Mouse (Mus musculus) lung, embryonic 16.5 days (tissue): ENCODE measurements around the gene Hspa13. TPM values are rescaled to one million over a fixed set of nuclear protein-coding genes. Genes with fewer than 3 reads are reported as not detected.

Experiments
- ATAC-seq: fragments of 200-750 bp; cut with Nextera tagmentation; 2 replicates; pipeline ENCODE4 v1.8.0; 2017; ENCODE audit warnings: low read depth, mild to moderate bottlenecking, moderate library complexity
- H3K27ac ChIP-seq: fragments of 300-500 bp; sonication (generic); 2 replicates; pipeline ENCODE4 v1.5.1; 2014; ENCODE audit warnings: mild to moderate bottlenecking, control low read depth, low read length
- H3K27me3 ChIP-seq: fragments of 300-500 bp; sonication (generic); 2 replicates; pipeline ENCODE4 v1.6.1; 2014; ENCODE audit warnings: low read depth, low read length, mixed read lengths; ENCODE audit not compliant: control insufficient read depth, insufficient read depth
- H3K36me3 ChIP-seq: fragments of 300-500 bp; sonication (generic); 2 replicates; pipeline ENCODE4 v1.6.1; 2014; ENCODE audit warnings: low read length; ENCODE audit not compliant: control insufficient read depth, insufficient read depth
- H3K4me1 ChIP-seq: fragments of 300-500 bp; sonication (generic); replicated peaks from 2 replicates; pipeline ENCODE4 v1.6.1; 2014; ENCODE audit warnings: low read length, mixed read lengths; ENCODE audit not compliant: control insufficient read depth, insufficient read depth
- H3K4me2 ChIP-seq: fragments of 300-500 bp; sonication (generic); 2 replicates; pipeline ENCODE4 v1.6.1; 2014; ENCODE audit warnings: low read depth, low read length, control low read depth
- H3K4me3 ChIP-seq: fragments of 300-500 bp; sonication (generic); 2 replicates; pipeline ENCODE4 v1.5.1; 2014; ENCODE audit warnings: mild to moderate bottlenecking, low read length, control low read depth
- H3K9ac ChIP-seq: fragments of 300-500 bp; sonication (generic); 2 replicates; pipeline ENCODE4 v1.6.1; 2014; ENCODE audit warnings: low read length, control low read depth
- H3K9me3 ChIP-seq: fragments of 300-500 bp; sonication (generic); 2 replicates; pipeline ENCODE4 v1.6.1; 2016; ENCODE audit warnings: low read length; ENCODE audit not compliant: control insufficient read depth
- WGBS: fragments of 180-500 bp; shearing (Covaris S2); extraction: QIAGEN DNeasy Blood & Tissue Kit; methylation state at CpG from one replicate; pipeline ENCODE4 v1.1.7; 2014; 5-methylcytosine and 5-hydroxymethylcytosine counted together
- polyA plus RNA-seq: library from polyadenylated mRNA; unstranded; fragments of >200 nt; fragmentation: Nextera tagmentation; extraction: Ambion mirVana; gene quantifications from 2 replicates; pipeline ENCODE4 v1.2.1, GENCODE M21; 2015

The Hspa13 gene
- polyA plus RNA-seq: 31.4 and 32.5 TPM in 2 replicates

DNA sequence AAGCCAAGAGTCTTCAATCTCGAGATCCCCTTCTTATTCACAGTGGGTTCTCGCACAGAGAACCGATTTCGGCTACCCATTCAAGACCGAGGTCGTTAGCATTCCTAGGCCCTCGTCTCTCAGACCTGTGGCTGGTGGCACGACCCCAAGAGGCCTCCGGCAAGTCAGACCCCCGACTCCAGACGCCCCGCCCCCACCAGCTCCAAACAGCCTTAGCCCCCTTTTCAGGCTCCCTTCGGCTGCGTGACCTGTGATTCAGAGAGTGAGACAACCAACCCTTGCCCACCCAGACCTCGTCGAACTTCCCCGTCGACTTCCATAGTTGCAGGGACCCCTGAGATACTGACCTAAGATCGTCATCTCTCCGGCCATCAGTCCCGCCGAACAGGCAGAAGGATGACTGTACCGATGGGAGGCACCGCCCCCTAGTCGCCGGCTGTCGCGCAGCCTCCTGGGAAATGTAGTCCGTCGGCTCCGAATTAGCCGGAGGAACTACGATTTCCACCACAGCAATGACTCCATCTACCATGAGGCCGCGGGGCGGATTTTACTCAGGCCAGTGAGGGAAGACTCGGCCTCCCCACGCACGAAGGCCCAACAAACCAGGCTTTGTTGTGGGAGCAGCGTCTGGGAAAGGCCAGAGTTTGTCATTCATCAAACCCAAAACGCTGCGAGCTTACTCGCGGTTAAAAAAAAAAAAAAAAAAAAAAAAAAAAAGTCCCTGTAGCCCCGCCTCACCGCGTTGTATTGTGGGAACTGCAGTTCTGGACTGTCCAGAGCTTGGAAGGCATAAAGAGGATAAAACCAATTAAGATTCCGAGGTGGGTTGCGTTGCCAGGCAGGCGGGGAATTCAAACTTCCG, at the start of gene Hspa13:
Hspa13 (minus strand) TSS at position 717 of the 862 bp plus-strand sequence.
- peak within 1 kb of the TSS; percentile 85 for H3K4me3 ChIP-seq
- peaks cover 9% of the 10 kb centered on the region for H3K4me1 ChIP-seq
- H3K9ac ChIP-seq: peak within 1 kb of the TSS; percentile 80
- under 1% methylated on average over 51 of the region's 51 CpGs for WGBS
- H3K27ac ChIP-seq: peak within 1 kb of the TSS; percentile 71
- ATAC-seq: peak; percentile 99
- peaks cover 12% of the 10 kb centered on the region for H3K36me3 ChIP-seq
- no peaks in the 10 kb centered on the region for H3K27me3 ChIP-seq
- peak within 1 kb of the TSS; percentile 74 for H3K4me2 ChIP-seq
- no peaks in the 10 kb centered on the region for H3K9me3 ChIP-seq

DNA sequence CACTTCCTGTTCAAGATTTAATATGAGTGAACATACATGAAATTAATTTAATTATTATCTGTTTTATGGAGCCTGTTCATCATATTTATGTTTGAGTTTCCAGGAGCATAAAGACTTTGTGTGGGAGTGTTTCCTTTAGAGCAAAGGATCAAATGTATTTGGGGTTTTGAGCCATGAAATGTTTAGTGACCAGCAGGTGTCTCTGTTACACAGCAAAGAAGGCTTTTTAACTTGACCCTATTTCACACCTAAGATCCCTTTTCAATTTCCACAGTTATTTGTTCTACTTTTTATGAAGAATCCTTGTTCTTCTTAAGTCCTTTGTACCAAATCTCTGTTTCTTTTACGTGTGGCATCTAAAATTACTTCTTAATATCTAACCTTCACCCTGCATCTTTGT, 12.4 kb upstream of the Hspa13 start:
- WGBS: 32% methylated on average over 1 of the region's 1 CpGs
- no peak for ATAC-seq
- H3K9ac ChIP-seq: no peak overlapping the region
- no peaks in the 10 kb centered on the region for H3K4me1 ChIP-seq
- H3K4me3 ChIP-seq: no peak overlapping the region
- no peaks in the 10 kb centered on the region for H3K9me3 ChIP-seq
- H3K4me2 ChIP-seq: no peak overlapping the region
- no peaks in the 10 kb centered on the region for H3K36me3 ChIP-seq
- H3K27me3 ChIP-seq: no peaks in the 10 kb centered on the region
- H3K27ac ChIP-seq: no peak overlapping the region

DNA sequence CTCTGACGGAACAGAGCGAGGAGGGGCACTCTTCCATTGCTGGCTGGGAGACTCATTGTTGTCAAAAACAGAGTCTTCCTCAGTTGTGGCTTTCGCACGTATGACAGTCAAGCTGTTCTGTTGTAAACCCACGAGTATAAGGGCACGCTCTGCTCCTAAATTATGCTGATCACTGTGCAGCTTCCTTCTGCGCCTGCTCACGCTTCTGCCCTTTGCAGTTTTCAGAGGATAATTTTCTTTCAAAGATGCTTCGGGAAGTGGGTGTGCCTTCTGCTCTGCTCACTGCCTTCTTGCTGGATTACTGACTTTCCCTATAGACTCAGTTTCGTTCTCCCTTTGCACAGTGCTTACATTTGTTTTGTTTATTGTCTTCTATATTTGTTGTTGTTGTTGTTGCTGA, 6.3 kb upstream of the Hspa13 start:
- Histone ChIP-seq H3K9me3 (no peaks in the 10 kb centered on the region), H3K36me3 (no peaks in the 10 kb centered on the region), H3K4me2 (no peak overlapping the region), H3K4me1 (no peaks in the 10 kb centered on the region), H3K4me3 (no peak overlapping the region), H3K27me3 (no peaks in the 10 kb centered on the region), H3K9ac (no peak overlapping the region), H3K27ac (no peak overlapping the region)
- 90% methylated on average over 10 of the region's 10 CpGs for WGBS
- ATAC-seq: no peak

DNA sequence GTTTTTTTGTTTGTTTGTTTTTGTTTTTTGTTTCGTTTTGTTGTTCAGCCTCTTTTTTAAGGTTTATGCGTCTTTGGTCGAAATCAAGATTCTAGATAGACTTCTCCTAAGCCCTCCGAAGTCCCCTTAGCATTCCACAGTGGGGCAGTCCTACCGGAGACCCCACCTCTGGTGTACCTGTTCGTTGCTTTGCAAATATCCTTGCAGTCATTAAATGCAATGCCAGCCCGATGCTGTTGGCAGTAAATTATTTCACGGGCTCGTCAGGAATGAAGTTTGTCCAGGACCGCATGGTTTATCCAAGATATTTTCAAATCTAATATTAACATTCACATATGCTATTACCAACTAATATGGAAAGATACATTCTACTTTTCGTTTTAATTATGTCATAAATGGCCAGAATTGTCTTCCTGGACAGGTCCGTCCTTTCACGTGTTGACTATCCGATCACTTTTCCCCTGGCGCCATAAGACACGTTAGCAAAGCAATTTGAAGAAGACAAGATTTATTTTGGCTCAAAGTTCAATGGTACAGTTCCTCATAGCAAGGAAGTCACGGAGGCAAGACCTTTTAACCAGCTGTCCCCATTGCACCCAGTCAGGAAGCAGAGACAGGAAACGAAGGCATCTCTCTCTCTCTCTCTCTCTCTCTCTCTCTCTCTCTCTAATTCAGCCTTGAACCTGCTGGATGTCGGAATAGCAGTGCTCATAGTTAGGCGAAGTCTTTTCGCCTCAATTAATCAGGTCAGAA, 522 bp upstream of the Hspa13 start:
- 14% methylated on average over 21 of the region's 21 CpGs for WGBS

DNA sequence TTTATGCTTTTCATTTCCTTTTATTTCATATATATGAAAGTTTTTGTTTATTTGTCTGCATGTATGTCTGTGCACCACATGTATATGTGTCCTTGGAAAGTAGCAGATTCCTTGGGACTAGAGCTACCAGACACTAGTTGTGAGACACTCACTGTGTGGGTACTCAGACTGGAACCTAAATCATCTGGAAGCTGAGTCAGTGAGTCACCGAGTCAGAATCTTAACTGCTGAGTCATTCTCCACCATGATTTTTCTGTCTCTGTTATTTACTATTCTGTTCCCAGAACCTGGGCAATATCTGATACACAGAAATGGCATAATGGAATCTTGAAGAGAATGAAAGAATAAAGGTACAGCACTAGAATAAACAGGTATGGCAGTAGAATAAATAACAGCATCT, 14.0 kb downstream of the Hspa13 start:
- H3K9me3 ChIP-seq: no peaks in the 10 kb centered on the region
- no peak overlapping the region for H3K9ac ChIP-seq
- peaks cover 12% of the 10 kb centered on the region for H3K36me3 ChIP-seq
- no peaks in the 10 kb centered on the region for H3K27me3 ChIP-seq
- no peaks in the 10 kb centered on the region for H3K4me1 ChIP-seq
- H3K4me2 ChIP-seq: no peak overlapping the region
- WGBS: 76% methylated on average over 1 of the region's 1 CpGs
- H3K4me3 ChIP-seq: no peak overlapping the region
- H3K27ac ChIP-seq: no peak overlapping the region
- ATAC-seq: no peak

More for the DNA sequence above, 522 bp upstream of the Hspa13 start:
- H3K9me3 ChIP-seq: no peaks in the 10 kb centered on the region
- H3K36me3 ChIP-seq: peaks cover 11% of the 10 kb centered on the region
- H3K4me3 ChIP-seq: peak overlapping the region; percentile 85
- no peaks in the 10 kb centered on the region for H3K27me3 ChIP-seq
- ATAC-seq: peak; percentile 58
- peaks cover 9% of the 10 kb centered on the region for H3K4me1 ChIP-seq
- peak overlapping the region; percentile 65 for H3K4me2 ChIP-seq
- peak overlapping the region; percentile 59 for H3K9ac ChIP-seq
- peak overlapping the region; percentile 71 for H3K27ac ChIP-seq

DNA sequence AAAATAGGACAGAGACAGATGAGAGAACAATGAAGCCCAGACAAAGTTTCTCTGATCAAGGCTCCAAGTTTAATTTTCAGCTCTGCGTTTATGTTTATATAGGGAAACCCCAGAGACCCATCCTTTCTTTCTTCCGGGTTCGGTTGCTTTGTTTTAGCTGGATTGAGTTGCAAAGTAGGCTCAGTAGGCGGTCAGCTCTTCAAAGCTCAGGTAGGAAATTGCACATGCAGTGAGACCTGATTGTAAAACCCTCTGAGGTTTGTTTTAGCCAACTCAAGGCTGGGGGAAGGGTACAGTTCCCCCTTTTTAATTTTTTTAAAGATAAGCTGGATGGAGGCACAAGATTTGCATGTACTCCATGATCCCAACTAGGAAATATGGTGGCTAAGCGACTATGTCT, 16.8 kb downstream of the Hspa13 start:
- no peaks in the 10 kb centered on the region for H3K27me3 ChIP-seq
- H3K9ac ChIP-seq: no peak overlapping the region
- no peak overlapping the region for H3K4me3 ChIP-seq
- no peaks in the 10 kb centered on the region for H3K36me3 ChIP-seq
- no peak overlapping the region for H3K4me2 ChIP-seq
- no peaks in the 10 kb centered on the region for H3K9me3 ChIP-seq
- WGBS: 63% methylated on average over 5 of the region's 5 CpGs
- H3K27ac ChIP-seq: no peak overlapping the region
- no peak for ATAC-seq
- H3K4me1 ChIP-seq: no peaks in the 10 kb centered on the region

DNA sequence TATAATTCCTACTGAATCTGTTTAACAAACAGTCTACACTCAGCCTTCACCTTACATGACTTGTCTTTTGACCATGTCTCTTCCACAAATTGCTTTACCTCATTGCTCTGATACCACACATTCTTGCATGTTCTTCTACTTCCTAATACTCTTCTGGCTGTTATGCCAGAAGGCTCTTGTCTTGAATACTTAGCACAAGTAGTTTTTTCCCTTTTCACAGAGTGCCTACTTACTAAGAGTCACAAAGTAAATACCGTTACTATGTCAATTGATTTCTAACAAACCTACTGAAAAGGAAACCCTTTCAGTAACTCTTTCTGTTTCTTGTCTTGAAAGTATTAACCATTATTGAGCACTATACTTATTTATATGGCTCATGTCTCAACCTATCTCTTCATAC, 18.0 kb downstream of the Hspa13 start:
- H3K27me3 ChIP-seq: no peaks in the 10 kb centered on the region
- H3K4me1 ChIP-seq: no peaks in the 10 kb centered on the region
- no peaks in the 10 kb centered on the region for H3K36me3 ChIP-seq
- H3K4me3 ChIP-seq: no peak overlapping the region
- H3K4me2 ChIP-seq: no peak overlapping the region
- WGBS: 51% methylated on average over 1 of the region's 1 CpGs
- no peak overlapping the region for H3K27ac ChIP-seq
- ATAC-seq: peak; percentile 36; the same call in 1 of the 2 replicates
- no peaks in the 10 kb centered on the region for H3K9me3 ChIP-seq
- no peak overlapping the region for H3K9ac ChIP-seq

DNA sequence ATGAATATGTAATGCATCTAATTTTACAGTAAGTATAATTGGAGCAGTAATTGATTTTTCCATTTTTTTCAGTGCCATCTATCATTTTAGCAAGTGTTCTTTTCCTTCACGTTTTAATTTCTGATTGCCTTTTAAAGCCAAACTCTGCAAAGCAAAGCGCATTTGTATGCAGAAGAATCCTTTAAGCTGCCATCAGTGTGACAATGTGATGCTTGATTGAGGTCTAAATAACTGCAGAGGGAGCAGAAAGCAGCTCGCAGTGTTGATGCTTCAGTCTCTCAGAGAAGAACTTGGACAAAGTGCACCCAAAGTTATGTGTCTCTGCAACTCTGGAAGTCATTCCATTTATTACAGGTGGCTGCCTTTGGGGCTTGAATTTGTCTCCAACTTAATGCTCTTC, 22.9 kb downstream of the Hspa13 start:
- no peaks in the 10 kb centered on the region for H3K36me3 ChIP-seq
- WGBS: 36% methylated on average over 3 of the region's 3 CpGs
- no peak overlapping the region for H3K4me2 ChIP-seq
- no peaks in the 10 kb centered on the region for H3K27me3 ChIP-seq
- no peak overlapping the region for H3K4me3 ChIP-seq
- no peak overlapping the region for H3K27ac ChIP-seq
- no peak overlapping the region for H3K9ac ChIP-seq
- no peaks in the 10 kb centered on the region for H3K9me3 ChIP-seq
- no peak for ATAC-seq
- no peaks in the 10 kb centered on the region for H3K4me1 ChIP-seq

DNA sequence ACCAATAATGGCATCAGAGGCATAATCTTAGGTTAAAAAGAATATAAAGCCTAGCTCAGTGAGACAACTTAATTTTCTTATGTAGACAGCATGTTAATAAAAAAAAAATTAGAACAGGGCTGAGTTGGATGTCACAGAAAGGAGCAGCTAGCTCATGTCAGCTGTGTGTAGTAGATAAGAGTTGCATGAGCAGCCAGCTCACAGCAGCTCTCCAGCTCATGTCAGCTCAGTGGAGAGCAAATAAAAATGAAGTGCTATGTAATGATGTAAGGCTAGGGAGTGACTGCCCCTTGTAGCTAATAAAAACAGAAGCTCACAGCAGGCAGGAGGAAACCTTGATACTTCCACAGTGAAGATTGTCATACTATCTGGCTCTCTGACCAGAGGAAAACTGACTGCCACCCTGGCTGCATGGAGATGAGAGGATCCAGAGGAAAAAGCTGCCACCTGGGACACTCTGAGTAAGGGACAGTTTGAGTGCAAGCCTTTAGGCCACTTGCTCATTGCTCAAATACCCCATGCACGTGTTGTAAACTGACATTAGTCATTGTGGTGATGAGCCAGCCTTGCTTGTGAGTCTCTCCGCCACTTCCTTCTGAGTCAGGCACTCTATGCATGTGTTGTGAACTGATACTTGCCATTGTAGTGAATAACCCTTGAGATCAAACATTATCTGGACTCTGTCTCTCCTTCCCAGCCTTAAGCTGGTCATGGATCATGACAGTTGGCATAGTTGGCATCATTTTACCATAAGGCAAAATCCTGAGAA, 49.3 kb downstream of the Hspa13 start:
- no peak overlapping the region for H3K4me3 ChIP-seq
- ATAC-seq: peak; percentile 95
- no peak overlapping the region for H3K9ac ChIP-seq
- H3K27me3 ChIP-seq: no peaks in the 10 kb centered on the region
- 29% methylated on average over 2 of the region's 2 CpGs for WGBS
- no peak overlapping the region for H3K27ac ChIP-seq
- H3K36me3 ChIP-seq: no peaks in the 10 kb centered on the region
- no peak overlapping the region for H3K4me2 ChIP-seq
- no peaks in the 10 kb centered on the region for H3K4me1 ChIP-seq
- no peaks in the 10 kb centered on the region for H3K9me3 ChIP-seq
